Mouse (Mus musculus): ENCODE measurements around the gene Pagr1b.

Gene Pagr1b

DNA sequence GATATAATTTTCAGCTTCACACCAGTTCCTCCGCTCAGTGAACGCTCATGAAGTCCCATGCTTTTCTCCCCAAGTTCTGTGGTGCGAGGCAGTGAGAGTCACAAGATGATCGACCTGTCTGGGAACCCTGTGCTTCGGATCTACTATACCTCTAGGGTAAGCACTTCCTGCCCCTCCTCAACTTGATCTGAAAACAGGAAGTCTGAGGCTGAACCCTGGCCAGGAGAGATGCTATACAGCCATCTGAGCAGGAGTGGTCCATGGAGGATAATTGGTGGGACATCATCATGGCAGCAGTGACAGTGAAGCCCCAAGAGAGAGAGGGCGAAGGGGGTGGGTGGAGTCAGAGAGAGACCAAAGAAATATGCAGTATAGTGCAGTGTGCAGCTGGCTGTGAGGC is 37.4 kb downstream of the Pagr1b start:
- TF ChIP-seq POU5F1 (IDR thresholded peaks at IDR 0.05; ENCODE audit: borderline replicate concordance, low read length): no peak
- no peak for TF ChIP-seq CTCF (conservative IDR thresholded peaks at IDR 0.05; ENCODE audit: low read length)
- TF ChIP-seq NANOG (IDR thresholded peaks at IDR 0.05; ENCODE audit: borderline replicate concordance, low read length): no peak
- Histone ChIP-seq H3K4me1 (replicated peaks; ENCODE audit: low read depth, low read length) (peaks cover 41% of the 10 kb centered on the region), H3K36me3 (ENCODE audit: insufficient read depth, low read length) (peaks cover 42% of the 10 kb centered on the region), H3K27me3 (ENCODE audit: insufficient read depth, low read length) (no peaks in the 10 kb centered on the region), H3K4me3 (replicated peaks; ENCODE audit: low read length) (0 out of 2 replicates have a peak overlapping the region, but pooled peaks have one; percentile 10), H3K9me3 (ENCODE audit: low read length) (no peaks in the 10 kb centered on the region)

DNA sequence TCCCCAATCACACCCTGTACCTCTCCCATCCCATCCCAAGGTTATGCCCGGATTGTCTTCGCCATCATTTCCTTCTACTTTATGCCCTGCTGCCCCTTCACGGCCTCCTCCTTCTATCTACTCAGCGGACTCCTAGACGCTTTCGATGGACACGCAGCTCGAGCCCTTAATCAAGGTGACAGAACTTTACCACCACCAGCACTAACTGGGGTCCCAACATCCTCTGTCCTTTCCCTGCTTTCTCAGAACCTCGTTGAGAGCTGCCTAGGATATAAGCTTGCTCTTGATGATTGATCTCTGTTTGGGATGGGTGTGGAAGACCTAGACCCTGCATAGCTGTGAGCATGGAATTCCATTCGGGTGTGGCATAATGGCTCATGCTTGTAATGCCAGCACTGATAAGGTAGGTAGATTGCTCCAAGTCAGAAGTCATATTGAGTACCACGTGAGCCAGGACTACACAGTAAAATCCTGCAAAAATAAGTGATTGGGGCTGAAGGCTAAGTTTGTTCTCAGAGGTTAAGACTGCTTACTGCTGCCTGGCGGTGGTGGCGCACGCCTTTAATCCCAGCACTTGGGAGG is 39.3 kb downstream of the Pagr1b start:
- H3K36me3 ChIP-seq (ENCODE audit: insufficient read depth, low read length): peaks cover 42% of the 10 kb centered on the region
- no peaks in the 10 kb centered on the region for H3K9me3 ChIP-seq (ENCODE audit: low read length)
- peak overlapping the region; percentile 100 for H3K4me3 ChIP-seq (replicated peaks; ENCODE audit: low read length)
- peaks cover 41% of the 10 kb centered on the region for H3K4me1 ChIP-seq (replicated peaks; ENCODE audit: low read depth, low read length)
- H3K27me3 ChIP-seq (ENCODE audit: insufficient read depth, low read length): no peaks in the 10 kb centered on the region
- TF ChIP-seq CTCF (conservative IDR thresholded peaks at IDR 0.05; ENCODE audit: low read length) (no peak), NANOG (IDR thresholded peaks at IDR 0.05; ENCODE audit: borderline replicate concordance, low read length) (no peak), POU5F1 (IDR thresholded peaks at IDR 0.05; ENCODE audit: borderline replicate concordance, low read length) (no peak)

DNA sequence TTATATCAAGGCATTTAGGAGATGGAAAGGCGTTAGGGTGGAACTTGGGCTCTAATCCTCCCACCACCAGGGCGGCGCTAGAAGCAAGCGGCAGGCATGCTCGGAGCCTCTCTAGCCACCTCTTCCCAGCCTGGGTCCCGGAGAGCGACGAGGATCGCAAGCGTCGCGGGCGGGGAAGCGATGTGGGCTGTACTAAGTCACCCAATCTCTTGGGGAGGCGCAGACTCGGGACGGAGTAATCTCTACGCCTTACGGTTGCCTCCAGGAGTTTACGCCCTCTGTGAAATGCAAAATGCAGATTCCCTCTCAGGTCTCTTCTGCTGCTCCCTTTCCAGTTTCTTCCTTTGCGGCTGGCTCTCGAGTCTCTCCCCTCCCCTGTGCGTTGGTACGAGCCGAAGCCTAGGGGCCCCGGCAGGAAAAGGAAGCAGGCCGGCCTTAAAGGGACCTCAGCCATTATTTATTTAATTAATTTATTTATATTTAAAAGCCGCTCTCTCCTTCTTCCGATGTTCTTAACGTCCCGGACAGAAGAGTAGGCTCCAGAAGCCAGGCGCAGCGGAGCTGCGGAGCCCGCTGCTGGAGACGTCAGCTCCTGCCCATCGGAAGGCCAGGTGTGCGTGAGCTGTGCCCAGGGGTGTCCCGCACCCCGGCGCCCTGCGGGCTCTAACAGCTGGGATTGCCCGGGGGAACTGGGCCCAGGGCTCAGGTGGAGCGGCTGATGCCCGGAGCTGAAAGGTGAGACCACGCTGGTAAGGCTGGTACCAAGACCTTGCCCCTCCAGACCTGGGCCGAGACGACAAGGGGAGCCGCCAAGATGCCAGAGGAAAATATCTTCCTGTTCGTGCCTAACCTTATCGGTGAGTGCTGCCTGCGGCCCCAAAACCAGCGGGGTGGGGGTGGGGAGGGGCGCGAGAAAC is 40.1 kb downstream of the Pagr1b start, which contains the start of gene Cdiptos:
Gene Cdiptos (minus strand): TSS at position 149 of the 917 bp plus-strand sequence.
- Histone ChIP-seq H3K9me3 (ENCODE audit: low read length) (no peaks in the 10 kb centered on the region), H3K27me3 (ENCODE audit: insufficient read depth, low read length) (no peaks in the 10 kb centered on the region), H3K36me3 (ENCODE audit: insufficient read depth, low read length) (peaks cover 37% of the 10 kb centered on the region), H3K4me1 (replicated peaks; ENCODE audit: low read depth, low read length) (peaks cover 41% of the 10 kb centered on the region), H3K4me3 (replicated peaks; ENCODE audit: low read length) (peak within 1 kb of the TSS; percentile 100)
- TF ChIP-seq POU5F1 (IDR thresholded peaks at IDR 0.05; ENCODE audit: borderline replicate concordance, low read length) (no peak), CTCF (conservative IDR thresholded peaks at IDR 0.05; ENCODE audit: low read length) (peak; percentile 75), NANOG (IDR thresholded peaks at IDR 0.05; ENCODE audit: borderline replicate concordance, low read length) (no peak)

DNA sequence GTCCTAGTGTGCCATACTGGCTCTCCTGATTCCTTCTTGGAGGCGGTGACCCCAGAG is 40.6 kb downstream of the Pagr1b start, which contains the start of gene Cdipt:
Gene Cdipt (plus strand): TSS at position 22 of the 57 bp plus-strand sequence.
- Histone ChIP-seq H3K4me3 (replicated peaks; ENCODE audit: low read length) (peak within 1 kb of the TSS; percentile 100), H3K4me1 (replicated peaks; ENCODE audit: low read depth, low read length) (peaks cover 41% of the 10 kb centered on the region), H3K36me3 (ENCODE audit: insufficient read depth, low read length) (peaks cover 32% of the 10 kb centered on the region), H3K27me3 (ENCODE audit: insufficient read depth, low read length) (no peaks in the 10 kb centered on the region), H3K9me3 (ENCODE audit: low read length) (no peaks in the 10 kb centered on the region)
- TF ChIP-seq POU5F1 (IDR thresholded peaks at IDR 0.05; ENCODE audit: borderline replicate concordance, low read length) (no peak), NANOG (IDR thresholded peaks at IDR 0.05; ENCODE audit: borderline replicate concordance, low read length) (no peak), CTCF (conservative IDR thresholded peaks at IDR 0.05; ENCODE audit: low read length) (no peak)

DNA sequence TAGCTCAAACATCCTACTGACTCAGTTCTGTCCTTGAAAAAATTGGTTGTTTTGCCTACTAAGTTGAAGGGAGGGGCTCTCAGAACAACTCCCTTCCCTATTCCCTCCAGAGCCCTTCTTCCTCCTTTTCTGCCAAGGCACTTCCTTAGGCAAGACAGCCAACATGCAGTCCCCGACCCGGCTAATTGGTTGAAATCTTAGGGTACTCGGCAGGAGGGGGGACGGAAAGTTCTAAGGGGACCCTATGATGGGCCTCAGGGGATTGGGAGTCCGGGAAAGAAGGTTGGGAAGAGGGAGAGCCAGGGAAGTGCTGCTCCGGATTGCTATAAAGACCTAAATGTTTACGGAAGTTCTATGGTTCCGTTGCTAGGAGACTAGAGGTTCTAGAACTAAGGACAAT is 40.8 kb downstream of the Pagr1b start:
- Histone ChIP-seq H3K4me3 (replicated peaks; ENCODE audit: low read length) (peak overlapping the region; percentile 100), H3K36me3 (ENCODE audit: insufficient read depth, low read length) (peaks cover 30% of the 10 kb centered on the region), H3K9me3 (ENCODE audit: low read length) (no peaks in the 10 kb centered on the region), H3K4me1 (replicated peaks; ENCODE audit: low read depth, low read length) (peaks cover 41% of the 10 kb centered on the region), H3K27me3 (ENCODE audit: insufficient read depth, low read length) (no peaks in the 10 kb centered on the region)
- TF ChIP-seq CTCF (conservative IDR thresholded peaks at IDR 0.05; ENCODE audit: low read length) (no peak), NANOG (IDR thresholded peaks at IDR 0.05; ENCODE audit: borderline replicate concordance, low read length) (no peak), POU5F1 (IDR thresholded peaks at IDR 0.05; ENCODE audit: borderline replicate concordance, low read length) (no peak)

DNA sequence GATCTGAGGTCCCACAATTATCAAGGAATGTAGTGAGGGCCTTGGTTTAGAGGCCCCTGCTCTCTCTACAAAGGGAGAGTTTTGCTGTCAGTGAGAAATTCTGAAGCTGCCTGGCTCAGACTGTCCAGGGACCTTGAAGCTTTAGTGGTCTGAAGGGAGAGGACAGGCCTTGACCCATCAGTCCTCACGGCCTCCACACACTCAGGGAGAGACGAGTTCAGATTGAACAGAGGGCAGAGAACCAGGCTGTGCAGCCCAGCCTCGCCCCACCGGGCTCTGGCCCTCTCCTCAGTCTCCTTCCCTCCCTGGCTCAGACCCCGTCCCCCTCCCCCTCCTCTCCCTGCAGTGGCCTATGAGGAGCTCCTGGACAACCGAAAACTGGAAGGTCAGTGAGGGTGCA is 48.9 kb downstream of the Pagr1b start:
- Histone ChIP-seq H3K4me1 (replicated peaks; ENCODE audit: low read depth, low read length) (peaks cover 29% of the 10 kb centered on the region), H3K4me3 (replicated peaks; ENCODE audit: low read length) (no peak overlapping the region), H3K36me3 (ENCODE audit: insufficient read depth, low read length) (no peaks in the 10 kb centered on the region), H3K9me3 (ENCODE audit: low read length) (no peaks in the 10 kb centered on the region), H3K27me3 (ENCODE audit: insufficient read depth, low read length) (peaks cover 11% of the 10 kb centered on the region)
- TF ChIP-seq CTCF (conservative IDR thresholded peaks at IDR 0.05; ENCODE audit: low read length): no peak
- TF ChIP-seq NANOG (IDR thresholded peaks at IDR 0.05; ENCODE audit: borderline replicate concordance, low read length): no peak
- TF ChIP-seq POU5F1 (IDR thresholded peaks at IDR 0.05; ENCODE audit: borderline replicate concordance, low read length): no peak

DNA sequence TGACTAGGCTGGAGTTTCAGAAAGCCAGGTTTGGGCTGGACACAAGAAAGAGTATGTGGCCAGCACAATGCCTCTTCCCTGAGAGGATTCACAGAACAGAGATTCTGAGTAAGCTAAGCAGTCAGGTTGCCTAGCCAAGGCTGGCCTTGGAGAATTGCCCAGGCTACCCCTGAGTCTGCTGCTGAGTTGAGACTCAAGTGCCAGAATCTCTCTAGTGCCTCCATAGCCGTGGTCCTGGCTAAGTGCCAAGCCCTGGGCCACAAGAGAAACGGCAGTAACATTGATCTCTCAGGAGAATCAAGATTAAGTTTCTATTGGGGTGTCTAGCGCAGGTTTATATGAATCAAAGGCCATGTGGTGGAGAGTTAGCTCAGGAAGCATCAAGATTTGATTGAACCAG is 50.7 kb downstream of the Pagr1b start:
- TF ChIP-seq POU5F1 (IDR thresholded peaks at IDR 0.05; ENCODE audit: borderline replicate concordance, low read length): no peak
- no peak for TF ChIP-seq NANOG (IDR thresholded peaks at IDR 0.05; ENCODE audit: borderline replicate concordance, low read length)

DNA sequence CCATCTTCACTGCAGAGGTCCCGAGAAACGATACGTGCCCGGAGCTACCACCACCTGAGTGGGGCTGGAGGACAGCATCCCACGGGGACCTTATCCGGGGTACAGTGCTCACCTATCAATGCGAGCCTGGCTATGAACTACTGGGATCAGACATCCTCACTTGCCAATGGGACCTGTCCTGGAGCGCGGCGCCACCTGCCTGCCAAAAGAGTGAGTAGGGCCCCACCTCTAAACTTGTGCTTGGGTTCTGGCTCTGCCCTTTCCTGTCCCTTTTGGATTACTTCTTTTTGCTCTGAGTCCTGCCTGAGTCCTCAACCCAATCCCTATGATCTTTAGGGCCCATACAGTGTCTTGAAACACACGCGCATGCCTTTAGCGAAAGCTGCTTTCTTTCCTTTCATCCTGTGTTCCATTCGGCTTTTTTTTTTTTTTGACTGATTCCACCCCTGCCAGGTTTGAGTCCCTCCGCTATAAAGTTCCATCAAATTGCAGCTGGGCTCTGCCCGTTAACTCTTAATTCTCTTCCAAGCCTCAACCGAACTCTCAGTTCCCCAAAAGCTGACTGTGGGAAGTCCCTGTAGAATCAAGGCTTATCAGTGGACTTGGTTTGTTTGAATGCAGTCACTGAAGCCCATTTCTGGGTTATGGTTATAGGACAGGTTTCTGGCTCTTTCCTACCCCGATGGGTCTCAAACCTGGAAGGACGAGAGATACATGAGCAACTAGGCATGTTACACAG is 52.6 kb downstream of the Pagr1b start:
- peaks cover 33% of the 10 kb centered on the region for H3K4me1 ChIP-seq (replicated peaks; ENCODE audit: low read depth, low read length)
- peak overlapping the region; percentile 73 for H3K4me3 ChIP-seq (replicated peaks; ENCODE audit: low read length)
- TF ChIP-seq POU5F1 (IDR thresholded peaks at IDR 0.05; ENCODE audit: borderline replicate concordance, low read length) (no peak), CTCF (conservative IDR thresholded peaks at IDR 0.05; ENCODE audit: low read length) (peak; percentile 19; the same call in 1 of the 2 replicates)
- H3K27me3 ChIP-seq (ENCODE audit: insufficient read depth, low read length): peaks cover 23% of the 10 kb centered on the region
- H3K36me3 ChIP-seq (ENCODE audit: insufficient read depth, low read length): no peaks in the 10 kb centered on the region
- no peaks in the 10 kb centered on the region for H3K9me3 ChIP-seq (ENCODE audit: low read length)

More for the DNA sequence above, 50.7 kb downstream of the Pagr1b start:
- Histone ChIP-seq H3K9me3 (ENCODE audit: low read length) (no peaks in the 10 kb centered on the region), H3K4me3 (replicated peaks; ENCODE audit: low read length) (no peak overlapping the region), H3K4me1 (replicated peaks; ENCODE audit: low read depth, low read length) (peaks cover 29% of the 10 kb centered on the region), H3K27me3 (ENCODE audit: insufficient read depth, low read length) (peaks cover 21% of the 10 kb centered on the region), H3K36me3 (ENCODE audit: insufficient read depth, low read length) (no peaks in the 10 kb centered on the region)

Measured in E14TG2a.4 (cell line).